Mouse (Mus musculus) brown adipose tissue, adult 24 weeks (tissue): ENCODE measurements at regions not wholly inside any gene's neighbourhood (a gene's known extent, or its start where the extent isn't known, plus 50 kb on each side); places are given as distances from the start of the nearest gene placed in this dataset.

Source experiments
- H3K27ac ChIP-seq: fragments of 200-500 bp; replicated peaks from 2 replicates; pipeline ENCODE4 v1.5.1; 2012; ENCODE audit warnings: low read depth, mild to moderate bottlenecking, low read length
- H3K4me1 ChIP-seq: fragments of 200-500 bp; 2 replicates; pipeline ENCODE4 v1.6.1; 2012; ENCODE audit warnings: low read length, mixed read lengths; ENCODE audit not compliant: control insufficient read depth, insufficient read depth, insufficient read length
- H3K4me3 ChIP-seq: fragments of 200-500 bp; 2 replicates; pipeline ENCODE4 v1.5.1; 2012; ENCODE audit warnings: low read depth, mild to moderate bottlenecking, low read length, moderate library complexity; ENCODE audit not compliant: insufficient read depth

- Histone ChIP-seq H3K4me1 (peaks cover 11% of the 10 kb centered on the region; the same call in 1 of the 2 replicates), H3K27ac (peak overlapping the region; percentile 94), H3K4me3 (no peak overlapping the region)
Measured at GRCm38 (mm10) chr7:111156472-111157231, 73.8 kb upstream of the Eif4g2 start.

- Histone ChIP-seq H3K4me1 (peaks cover 11% of the 10 kb centered on the region; the same call in 1 of the 2 replicates), H3K4me3 (no peak overlapping the region), H3K27ac (peak overlapping the region; percentile 94)
Measured at GRCm38 (mm10) chr7:111155995-111156394, 73.2 kb upstream of the Eif4g2 start.

GRCm38 (mm10) chr7:111154217-111154616, 71.4 kb upstream of the Eif4g2 start:
- peaks cover 14% of the 10 kb centered on the region for H3K4me1 ChIP-seq
- no peak overlapping the region for H3K4me3 ChIP-seq
- no peak overlapping the region for H3K27ac ChIP-seq

GRCm38 (mm10) chr7:111150540-111150939, 67.7 kb upstream of the Eif4g2 start:
- H3K4me3 ChIP-seq = no peak overlapping the region
- no peak overlapping the region for H3K27ac ChIP-seq
- peaks cover 4% of the 10 kb centered on the region; the same call in 1 of the 2 replicates for H3K4me1 ChIP-seq

- H3K27ac ChIP-seq = no peak overlapping the region
- no peak overlapping the region for H3K4me3 ChIP-seq
Measured at GRCm38 (mm10) chr7:111150115-111150514, 67.3 kb upstream of the Eif4g2 start.

GRCm38 (mm10) chr7:111147593-111147992, 64.8 kb upstream of the Eif4g2 start:
- no peak overlapping the region for H3K4me3 ChIP-seq
- no peak overlapping the region for H3K27ac ChIP-seq
- H3K4me1 ChIP-seq = peaks cover 4% of the 10 kb centered on the region; the same call in 1 of the 2 replicates

More at GRCm38 (mm10) chr7:111150115-111150514, 67.3 kb upstream of the Eif4g2 start:
- peaks cover 4% of the 10 kb centered on the region; the same call in 1 of the 2 replicates for H3K4me1 ChIP-seq

- H3K4me1 ChIP-seq = peaks cover 4% of the 10 kb centered on the region; the same call in 1 of the 2 replicates
- no peak overlapping the region for H3K4me3 ChIP-seq
- no peak overlapping the region for H3K27ac ChIP-seq
Measured at GRCm38 (mm10) chr7:111146670-111147069, 63.8 kb upstream of the Eif4g2 start.

- Histone ChIP-seq H3K4me1 (no peaks in the 10 kb centered on the region), H3K4me3 (no peak overlapping the region), H3K27ac (no peak overlapping the region)
Measured at GRCm38 (mm10) chr7:111144216-111144615, 61.4 kb upstream of the Eif4g2 start.

- H3K4me1 ChIP-seq = no peaks in the 10 kb centered on the region
- no peak overlapping the region for H3K4me3 ChIP-seq
- H3K27ac ChIP-seq = no peak overlapping the region
Measured at GRCm38 (mm10) chr7:111141285-111141965, 58.6 kb upstream of the Eif4g2 start.

- Histone ChIP-seq H3K27ac (no peak overlapping the region), H3K4me3 (no peak overlapping the region), H3K4me1 (no peaks in the 10 kb centered on the region; the same call in 1 of the 2 replicates)
Measured at GRCm38 (mm10) chr7:111138038-111138437, 55.2 kb upstream of the Eif4g2 start.

- H3K4me1 ChIP-seq = peaks cover 2% of the 10 kb centered on the region; the same call in 1 of the 2 replicates
- no peak overlapping the region for H3K4me3 ChIP-seq
- no peak overlapping the region for H3K27ac ChIP-seq
Measured at GRCm38 (mm10) chr7:111136066-111136639, 53.3 kb upstream of the Eif4g2 start.

- H3K4me3 ChIP-seq = no peak overlapping the region
- peaks cover 2% of the 10 kb centered on the region; the same call in 1 of the 2 replicates for H3K4me1 ChIP-seq
- H3K27ac ChIP-seq = peak overlapping the region; percentile 69; the same call in 1 of the 2 replicates
Measured at GRCm38 (mm10) chr7:111134496-111134895, 51.7 kb upstream of the Eif4g2 start.
